Mouse (Mus musculus) adrenal gland, adult (tissue): ENCODE measurements at regions not wholly inside any gene's neighbourhood (a gene's known extent, or its start where the extent isn't known, plus 50 kb on each side); places are given as distances from the start of the nearest gene placed in this dataset.

Experiments used
- DNase-seq, 2 experiments: peaks; one replicate each; pipeline ENCODE4 v3.0.0; 2022 to 2023; ENCODE audit warnings: low spot score in 1 of 2; ENCODE audit not compliant: inconsistent age in 2 of 2

DNA sequence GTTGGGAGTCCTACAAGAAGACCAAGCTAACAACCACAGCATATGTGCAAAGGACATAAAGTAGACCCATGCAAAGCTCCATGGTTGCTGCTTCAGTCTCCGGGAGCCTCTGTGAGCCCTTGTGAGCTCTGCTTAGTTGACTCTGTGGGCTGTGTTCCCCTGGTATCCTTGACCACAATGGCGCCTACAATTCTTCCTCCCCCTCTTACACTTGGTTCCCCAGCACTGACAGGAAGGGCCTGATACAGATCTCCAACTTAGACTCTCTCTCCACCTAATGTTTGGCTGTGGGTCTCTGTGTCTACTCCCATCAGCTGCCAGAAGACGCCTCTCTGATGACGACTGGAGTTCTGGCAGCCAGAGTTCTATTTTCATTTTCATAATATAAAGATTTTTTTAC lies 88.9 kb upstream of the Itprid2 start:
- no peak for DNase-seq

DNA sequence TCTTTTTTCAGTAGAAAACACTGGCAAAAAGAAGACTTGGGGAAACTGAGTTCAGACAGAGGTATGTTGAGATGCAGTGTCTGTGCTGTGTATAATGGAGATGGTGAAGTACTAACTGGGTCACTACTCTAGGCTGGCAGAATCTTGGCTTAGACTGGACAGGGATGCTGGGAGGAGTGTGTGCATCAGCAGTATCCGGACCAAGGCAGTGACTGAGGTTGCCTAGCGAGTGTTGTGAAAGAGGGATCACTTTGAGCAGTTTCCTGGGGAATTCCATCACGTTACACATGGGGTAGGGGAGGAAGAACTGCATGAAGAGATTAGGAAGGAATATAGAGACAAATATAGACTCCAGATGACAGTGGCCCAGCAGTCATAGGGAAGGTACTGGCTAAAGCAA lies 87.9 kb upstream of the Itprid2 start:
- no peak for DNase-seq

DNA sequence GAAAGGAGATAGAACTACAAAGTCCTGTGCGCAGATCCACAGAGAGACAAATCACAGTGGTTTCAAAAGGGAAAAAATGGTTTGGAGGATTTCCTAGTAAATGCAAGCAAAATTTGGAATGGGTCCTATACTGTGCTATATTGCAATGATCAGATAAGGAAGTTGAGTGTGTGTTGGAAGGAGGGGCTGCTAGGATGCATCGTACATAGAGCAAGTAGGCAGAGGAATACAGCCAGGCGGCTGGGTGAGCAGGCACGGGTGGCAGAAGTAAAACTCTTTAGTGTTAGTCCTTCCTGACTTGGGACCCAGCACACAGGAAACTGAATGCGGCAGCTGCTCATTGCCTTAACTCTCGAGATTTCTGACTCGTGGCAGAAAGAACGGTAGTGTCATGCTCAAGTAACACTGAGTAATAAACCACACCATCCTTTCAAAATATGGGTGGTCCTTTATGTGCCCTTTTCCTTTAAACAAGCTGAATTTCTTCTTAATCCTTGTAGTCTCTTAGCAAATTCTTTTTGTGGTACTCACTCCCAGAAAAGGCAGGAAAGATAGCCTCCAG lies 87.0 kb upstream of the Itprid2 start:
- no peak for DNase-seq

DNA sequence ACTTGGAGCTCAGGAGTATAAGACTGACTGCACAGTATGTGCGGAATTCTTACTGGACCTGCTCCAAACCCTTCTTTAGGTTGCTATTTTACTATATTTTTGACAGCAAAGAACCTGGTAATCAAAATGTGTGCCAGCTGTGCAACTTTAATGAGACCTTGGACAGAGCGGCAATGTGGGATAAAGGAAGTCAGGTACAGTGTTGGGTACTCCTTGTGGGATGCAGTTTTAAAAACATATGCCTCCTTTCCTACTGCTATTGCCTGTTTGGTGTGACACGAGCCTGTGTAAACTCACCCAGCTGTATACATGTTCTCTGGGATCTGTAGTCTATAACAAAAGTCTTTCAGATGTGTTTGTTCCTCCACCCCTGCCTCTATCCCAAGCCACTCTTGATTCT lies 85.4 kb upstream of the Itprid2 start:
- no peak for DNase-seq

DNA sequence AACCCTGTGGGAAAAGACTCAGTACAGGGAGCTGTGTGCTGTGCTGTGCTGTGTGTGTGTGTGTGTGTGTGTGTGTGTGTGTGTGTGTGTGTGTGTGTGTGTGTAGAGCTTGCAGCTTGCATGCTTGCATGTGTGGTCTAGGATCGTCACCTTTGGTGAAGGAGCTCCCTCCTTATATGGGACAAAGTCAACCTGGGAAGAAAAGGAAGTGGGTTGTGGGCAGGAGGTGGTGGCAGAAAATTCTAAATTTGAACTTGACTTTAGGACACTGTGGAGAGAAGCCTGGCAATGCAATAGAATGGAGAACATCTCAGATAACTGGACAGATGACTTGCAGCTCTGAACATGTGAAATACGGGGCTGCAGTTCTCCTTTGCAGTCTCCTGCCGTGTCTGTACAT lies 84.7 kb upstream of the Itprid2 start:
- DNase-seq: no peak

DNA sequence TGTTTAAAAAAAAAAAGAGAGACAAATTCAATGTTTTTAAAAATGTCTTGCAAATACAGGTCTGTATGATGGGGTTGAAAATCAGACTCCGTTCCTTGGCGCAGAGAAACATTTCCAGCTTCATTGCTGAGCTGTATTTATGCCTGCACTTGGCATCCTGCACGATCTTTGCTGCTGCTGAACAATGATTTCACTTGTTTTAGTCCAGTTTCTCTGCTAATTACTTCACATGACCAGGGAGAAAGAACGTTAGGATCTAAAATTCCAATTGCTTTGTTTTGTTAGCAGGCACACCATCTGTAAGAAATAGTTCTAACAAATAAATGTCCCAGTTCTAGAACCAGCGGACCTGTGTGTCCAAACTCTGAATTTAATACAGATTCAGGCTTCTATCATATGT lies 82.7 kb upstream of the Itprid2 start:
- DNase-seq: no peak

DNA sequence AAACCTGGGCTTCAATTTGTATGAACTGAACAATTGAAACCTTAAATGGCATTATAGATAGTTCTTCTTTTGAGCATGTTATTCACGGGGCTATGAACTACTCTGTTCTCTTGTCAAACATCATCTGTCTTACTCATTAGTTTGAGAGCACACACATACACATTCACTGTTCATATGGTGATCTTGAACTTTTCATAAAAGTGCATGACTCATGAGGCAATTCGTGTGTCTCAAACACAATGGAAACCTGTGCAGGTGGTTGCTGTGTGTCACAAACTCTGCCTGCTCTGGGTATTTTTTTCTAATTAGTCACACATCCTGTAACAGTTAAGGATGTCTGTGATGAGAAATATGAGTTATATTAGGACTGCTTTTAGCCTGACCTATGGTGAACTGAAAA lies 79.8 kb upstream of the Itprid2 start:
- DNase-seq: no peak

DNA sequence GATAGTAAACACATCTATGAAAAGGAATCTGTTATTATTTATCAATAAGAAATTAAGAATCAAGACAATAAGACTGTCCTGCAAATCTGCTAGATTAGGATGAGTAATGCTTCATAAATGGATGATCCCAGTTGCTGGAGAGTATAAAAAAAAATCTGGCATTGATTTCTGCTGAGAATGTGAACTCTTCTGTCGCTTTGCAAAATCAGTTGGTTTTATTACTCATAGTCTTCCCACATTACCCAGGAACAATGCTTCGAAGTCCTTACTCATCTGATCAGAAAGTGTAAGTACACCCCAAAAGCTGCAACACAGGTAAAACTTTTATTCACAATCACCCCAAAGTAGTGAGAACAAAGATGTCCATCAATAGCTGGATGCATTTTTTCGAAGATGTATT lies 77.8 kb upstream of the Itprid2 start:
- no peak for DNase-seq

DNA sequence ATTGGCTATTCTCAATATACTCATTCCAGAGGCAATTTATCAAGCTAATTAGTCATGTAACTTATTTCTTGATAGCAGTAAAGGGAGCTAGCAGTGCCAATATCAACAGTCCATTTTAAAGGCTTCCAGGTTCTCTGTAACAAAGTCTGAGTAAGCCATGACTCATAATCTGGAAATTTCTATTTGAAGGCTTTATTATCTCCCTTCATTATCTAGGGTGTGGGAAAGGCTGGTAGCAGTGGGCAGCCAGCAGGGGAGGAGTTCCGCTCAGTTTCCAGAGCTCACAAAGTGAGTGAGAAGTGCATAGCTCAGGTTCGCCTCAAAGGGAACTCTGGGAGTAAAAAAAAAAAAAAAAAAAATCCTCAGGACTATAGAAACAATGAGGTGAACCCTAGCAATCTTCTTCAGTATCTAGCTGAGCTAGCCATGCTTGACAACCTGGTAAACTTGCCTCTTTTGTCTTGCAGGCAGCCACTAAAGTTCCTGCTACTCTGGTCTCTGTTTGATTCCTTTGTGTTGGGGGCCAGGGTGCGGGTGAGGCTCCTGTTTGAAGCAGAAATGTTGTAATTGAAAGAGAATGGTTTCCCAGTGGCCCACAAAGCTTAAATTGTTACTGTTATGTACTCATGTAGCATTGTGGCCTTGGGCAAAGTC lies 68.7 kb upstream of the Itprid2 start:
- DNase-seq: peak in 1 of 2 experiments; percentile 58

DNA sequence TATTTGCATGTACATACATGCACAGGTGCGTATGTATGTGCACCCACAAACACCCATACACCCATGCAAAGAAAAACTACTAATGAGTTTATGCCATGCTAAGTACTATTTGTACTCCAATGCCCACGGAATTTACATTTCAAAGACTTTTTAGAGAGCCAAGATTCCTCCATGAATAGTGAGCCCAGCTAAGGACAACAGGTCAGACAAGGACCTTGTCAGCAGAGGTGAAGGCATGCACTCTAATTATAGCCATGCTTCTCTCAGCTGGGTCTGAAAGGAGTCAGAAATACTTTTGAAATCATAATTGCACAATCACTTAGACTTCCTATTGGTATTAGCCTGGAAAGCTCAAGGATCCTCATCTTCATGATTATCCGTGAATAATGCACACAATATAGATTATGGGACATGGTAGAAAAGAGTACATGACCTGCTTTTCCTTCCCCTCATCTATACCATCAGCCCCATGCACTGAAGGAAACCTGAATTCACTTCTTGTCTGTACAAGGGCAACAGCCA lies 67.7 kb upstream of the Itprid2 start:
- peak in 1 of 2 experiments; percentile 28 for DNase-seq

DNA sequence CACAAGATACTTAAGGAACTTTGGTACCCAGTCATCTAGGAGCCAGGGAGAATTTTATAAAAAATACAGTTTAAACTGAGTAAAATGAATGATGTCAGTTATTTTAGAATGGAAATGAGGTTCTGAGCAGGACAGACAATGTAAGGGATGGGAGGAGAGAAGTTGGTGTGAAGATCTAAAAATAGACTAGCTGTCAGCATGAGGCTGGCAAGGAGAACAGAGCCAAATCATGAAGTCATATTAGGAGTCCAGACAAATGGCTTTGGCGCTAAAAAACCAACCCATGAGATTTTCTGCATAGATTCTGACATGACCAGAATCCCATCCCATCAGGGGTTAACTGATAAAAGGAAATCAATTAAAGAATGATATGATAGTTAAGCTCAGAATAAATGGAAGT lies 65.5 kb upstream of the Itprid2 start:
- DNase-seq: no peak

DNA sequence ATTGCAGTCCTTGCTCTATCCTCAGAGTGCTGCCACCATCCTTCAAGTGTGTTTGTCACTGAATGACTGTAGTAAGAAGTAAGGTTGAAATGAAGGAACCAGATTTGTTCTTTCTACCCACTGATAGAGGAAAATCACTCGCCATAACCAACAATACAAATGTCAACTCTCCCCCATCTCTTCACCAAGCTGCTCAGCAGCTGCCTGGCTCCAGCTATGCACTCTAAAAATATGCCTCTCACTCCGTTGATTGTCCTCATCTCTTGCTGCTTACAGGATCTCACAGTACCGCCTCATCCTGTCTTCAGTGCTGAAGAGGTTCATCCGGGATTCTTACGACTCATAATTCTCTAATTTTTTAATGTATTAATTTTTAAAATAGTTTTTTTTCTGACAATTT lies 63.2 kb upstream of the Itprid2 start:
- no peak for DNase-seq

DNA sequence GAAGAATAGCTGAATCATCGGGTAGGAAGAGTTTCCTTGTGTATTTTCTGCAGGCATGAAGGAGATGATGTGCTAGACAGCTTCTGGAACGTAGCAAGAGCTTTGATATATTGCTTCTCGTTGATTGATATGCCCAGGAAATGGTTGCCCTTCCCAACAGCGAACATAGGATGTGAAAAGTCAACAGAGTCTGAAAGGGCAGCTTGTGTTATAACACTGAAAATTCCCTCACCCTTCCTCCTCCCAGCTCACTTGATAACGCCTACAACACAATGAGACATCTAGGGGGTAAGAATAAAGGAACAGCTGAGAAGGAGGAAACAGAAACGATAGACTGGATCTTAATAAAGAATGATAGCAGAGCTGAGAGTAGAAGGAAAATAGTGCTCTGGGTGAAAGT lies 60.1 kb upstream of the Itprid2 start:
- DNase-seq: no peak

DNA sequence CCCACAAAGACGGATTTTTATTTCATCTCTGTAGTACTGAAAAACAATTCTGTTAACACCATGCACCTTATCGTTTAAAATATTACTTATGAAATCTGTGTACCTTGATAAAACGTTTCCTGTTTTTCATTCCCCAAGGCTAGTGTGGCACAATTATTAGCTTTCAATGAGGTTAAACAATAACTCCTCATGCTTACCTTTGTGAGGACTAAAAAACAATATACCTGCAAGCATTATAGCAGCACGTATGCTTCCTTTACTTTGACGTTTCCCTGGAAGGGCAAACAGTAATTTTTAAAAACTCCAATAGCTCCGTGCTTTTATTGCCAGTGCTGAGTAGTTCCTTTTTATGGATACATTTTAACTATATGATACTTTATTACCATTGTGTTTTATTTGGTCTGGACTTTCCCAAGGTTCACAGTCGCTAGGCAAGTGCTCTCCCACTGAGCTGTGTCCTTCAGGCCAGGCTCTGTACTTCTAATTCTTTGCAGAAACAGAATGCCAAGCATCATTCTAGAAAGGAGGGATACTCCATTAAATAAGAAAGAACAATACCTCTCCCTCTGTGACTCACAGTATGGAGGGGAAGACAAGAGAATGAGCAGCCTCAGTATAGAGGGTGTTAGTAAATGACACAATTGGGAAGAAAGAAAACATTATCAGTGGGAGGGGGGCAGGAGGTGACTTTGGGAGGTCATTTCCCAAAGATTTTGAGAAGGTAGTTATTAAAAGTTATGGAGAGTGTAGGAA lies 50.0 kb upstream of the Itprid2 start:
- DNase-seq: no peak
